Mouse (Mus musculus) adrenal gland (tissue): ENCODE measurements around the gene Pias4.

ENCODE experiments used
- intact Hi-C: fragments of 180-260 bp; cut with DNase I; formaldehyde crosslinking; loops from one replicate; pipeline ENCODE4 v1.15.1; 2025
- long read RNA-seq, 2 experiments: library from polyadenylated mRNA; unstranded; transcript quantifications; one replicate each; pipeline ENCODE4 v2.0.0; 2020; ENCODE audit warnings: borderline replicate concordance in 1 of 2; ENCODE audit not compliant: insufficient replicate concordance in 1 of 2

Pias4 gene
- long read RNA-seq, experiment 1, transcript Pias4-201 (11 exons, 2,571 nt) = major isoform, 21 of 45 reads
- long read RNA-seq, experiment 1, partial matches to known transcripts = 14 of 45 reads
- long read RNA-seq, experiment 1, other reads (novel, unspliced or antisense) = 6 of 45 reads
- long read RNA-seq, experiment 2, transcript Pias4-201 (11 exons, 2,571 nt) = major isoform, 25 of 36 reads
- long read RNA-seq, experiment 2, partial matches to known transcripts = 4 of 36 reads
- long read RNA-seq, experiment 2, other reads (novel, unspliced or antisense) = 3 of 36 reads

DNA sequence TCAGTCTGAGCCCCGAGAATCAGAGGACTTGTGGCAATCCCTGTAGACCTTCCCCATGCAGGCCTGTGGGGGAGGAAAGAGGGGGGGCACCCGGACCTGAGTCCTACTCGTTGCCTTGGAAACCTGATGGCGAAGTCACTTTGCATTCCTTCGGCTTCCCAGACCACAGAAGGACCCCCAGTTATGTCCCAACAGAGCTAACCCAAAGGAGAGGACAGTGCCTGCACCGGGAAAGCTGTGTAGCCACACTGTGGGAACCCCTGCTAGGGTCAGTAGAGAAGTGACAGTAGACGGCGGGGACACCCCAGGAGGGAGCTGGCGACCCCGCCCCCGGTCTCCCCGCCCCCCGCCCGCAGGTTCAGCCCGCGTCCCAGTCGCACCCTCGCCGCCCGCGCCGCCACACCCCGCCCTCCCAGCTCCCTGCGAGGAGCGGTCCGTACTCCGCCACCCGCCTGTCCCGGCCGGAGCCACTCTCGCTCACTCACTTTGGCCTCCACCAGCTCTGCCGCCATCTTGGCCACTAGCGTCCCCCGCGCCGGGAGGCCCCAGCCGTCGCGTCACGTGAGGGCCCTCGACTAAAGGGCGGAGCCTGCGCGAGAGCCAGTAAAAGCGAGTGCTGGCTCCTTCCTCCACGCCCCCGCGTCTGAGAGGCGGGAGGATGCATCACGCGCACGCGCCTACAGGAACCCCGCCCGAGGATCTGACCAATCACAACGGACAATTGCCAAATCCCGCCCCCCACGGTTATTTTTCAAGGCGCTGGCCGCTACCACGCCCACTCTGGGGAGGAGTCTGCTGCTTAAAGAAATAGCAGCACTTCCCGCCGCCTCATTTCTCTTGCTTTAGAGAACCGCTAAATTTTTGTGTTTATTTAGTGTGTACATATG, at the start of gene Pias4:
TSS of gene Pias4 (minus strand) at position 724 of the 887 bp plus-strand sequence.
- intact Hi-C loops = no loop called here

DNA sequence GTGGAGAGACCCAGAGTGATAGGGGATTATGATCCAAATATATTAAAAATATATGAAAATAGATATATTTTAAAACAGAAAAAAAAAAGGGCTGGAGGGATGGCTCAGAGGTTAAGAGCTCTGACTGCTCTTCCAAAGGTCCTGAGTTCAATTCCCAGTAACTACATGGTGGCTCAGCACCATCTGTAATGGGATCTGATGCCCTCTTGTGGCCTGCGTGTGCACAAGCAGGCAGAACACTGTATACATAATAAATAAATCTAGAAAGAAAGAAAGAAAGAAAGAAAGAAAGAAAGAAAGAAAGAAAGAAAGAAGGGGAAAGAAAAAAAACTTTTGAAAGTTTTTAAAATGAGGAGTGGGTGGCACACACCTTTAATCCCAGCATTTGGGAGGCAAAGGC, 49.5 kb upstream of the Pias4 start:
- intact Hi-C loops = loop anchor here (10.0 kb wide), 1 partner anchor 238 kb away; the partner anchor contains the start of gene Nfic

DNA sequence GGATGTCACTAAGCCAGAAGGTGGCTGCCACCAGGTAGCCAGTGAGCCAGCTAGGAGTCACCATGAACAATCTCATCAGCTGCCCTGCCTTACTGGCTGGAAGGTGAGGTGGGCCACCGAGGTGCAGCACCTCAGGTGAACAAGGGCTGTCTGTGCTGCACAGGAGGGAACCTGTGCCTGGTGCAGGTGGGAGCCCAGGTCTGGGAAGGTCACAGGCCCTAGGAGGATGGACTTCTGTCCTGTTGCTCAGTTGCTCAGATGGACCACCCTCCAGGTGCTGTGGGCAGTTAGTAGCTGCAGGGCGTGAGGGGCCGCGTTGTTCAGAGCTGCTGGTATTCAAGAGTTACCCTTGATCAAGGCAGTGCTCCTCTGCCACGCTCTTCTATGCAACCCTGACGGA, 49.1 kb upstream of the Pias4 start:
- intact Hi-C loops = loop anchor here (10.0 kb wide), 1 partner anchor 238 kb away; the partner anchor contains the start of gene Nfic

GRCm38 (mm10) chr10:81216260-81216659, 48.5 kb upstream of the Pias4 start:
- intact Hi-C loops = loop anchor here (10.0 kb wide), 1 partner anchor 239 kb away; the partner anchor contains the start of gene Nfic

DNA sequence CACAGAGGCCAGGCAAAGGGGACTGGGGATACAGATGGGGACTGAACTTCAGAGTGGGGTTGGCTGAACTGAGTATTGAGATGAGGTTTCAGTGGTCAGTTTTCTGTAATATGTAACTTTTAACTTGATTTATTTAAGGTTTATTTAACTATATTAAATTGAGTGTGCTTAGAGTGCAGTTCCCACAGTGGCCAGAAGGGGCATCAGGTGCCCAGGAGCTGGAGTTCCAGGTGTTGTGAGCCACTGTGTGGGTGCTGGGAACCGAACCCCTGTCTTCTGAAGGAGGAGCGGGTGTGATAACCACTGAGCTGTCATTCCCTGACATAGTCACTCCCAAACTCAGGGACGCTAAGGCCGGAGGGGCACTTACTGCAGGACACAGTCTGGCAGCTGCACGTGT, 42.4 kb upstream of the Pias4 start:
- intact Hi-C loops = loop anchor here (10.0 kb wide), 1 partner anchor 245 kb away; the partner anchor contains the start of gene Nfic

DNA sequence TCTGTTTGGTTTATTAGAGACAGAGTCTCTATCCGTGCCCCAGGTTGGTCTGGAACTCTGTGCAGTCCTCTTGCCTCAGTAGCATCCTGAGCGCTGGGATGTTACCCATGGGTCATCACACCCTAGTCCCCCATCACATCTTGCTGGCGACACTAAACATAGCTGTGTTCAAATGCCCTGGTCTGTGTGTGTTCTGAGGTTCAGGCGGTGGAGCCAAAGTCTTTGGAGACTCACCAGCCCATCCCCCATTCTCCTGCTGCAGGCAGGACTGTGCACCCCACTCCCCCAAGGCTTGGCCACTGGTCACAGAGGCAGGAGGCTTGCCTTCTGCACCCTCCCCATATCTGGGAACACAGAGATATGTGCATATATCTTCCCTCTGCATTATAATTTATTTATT, 36.4 kb upstream of the Pias4 start:
- intact Hi-C loops = no loop called here

- intact Hi-C loops = no loop called here
Observed at GRCm38 (mm10) chr10:81202978-81203720, 35.4 kb upstream of the Pias4 start.

GRCm38 (mm10) chr10:81201807-81202758, 34.4 kb upstream of the Pias4 start, which contains the start of gene Nmrk2:
Gene Nmrk2, minus strand, starts transcription at chr10:81202051.
- intact Hi-C loops = no loop called here

- intact Hi-C loops = no loop called here
Observed at GRCm38 (mm10) chr10:81200605-81201287, 33.0 kb upstream of the Pias4 start.

DNA sequence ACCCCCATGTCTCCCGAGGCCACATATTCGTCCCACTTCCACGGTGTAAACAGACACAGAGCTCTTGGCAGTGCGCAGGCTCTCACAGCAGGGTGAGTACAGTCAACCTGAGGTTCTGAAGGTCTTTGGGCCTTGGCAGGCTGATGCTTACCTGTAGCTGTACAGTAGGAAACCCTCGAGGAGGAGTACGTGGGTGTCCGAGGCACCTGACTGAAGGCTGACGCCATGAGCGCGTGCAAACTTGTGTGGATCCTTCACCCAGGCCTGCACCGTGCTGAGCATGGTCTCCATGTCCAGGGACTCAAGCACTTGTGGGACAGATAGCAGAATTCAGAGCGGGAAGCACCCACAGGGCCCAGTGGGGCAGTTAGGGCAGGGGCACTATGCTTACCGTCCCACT, 32.4 kb upstream of the Pias4 start:
- intact Hi-C loops = no loop called here

DNA sequence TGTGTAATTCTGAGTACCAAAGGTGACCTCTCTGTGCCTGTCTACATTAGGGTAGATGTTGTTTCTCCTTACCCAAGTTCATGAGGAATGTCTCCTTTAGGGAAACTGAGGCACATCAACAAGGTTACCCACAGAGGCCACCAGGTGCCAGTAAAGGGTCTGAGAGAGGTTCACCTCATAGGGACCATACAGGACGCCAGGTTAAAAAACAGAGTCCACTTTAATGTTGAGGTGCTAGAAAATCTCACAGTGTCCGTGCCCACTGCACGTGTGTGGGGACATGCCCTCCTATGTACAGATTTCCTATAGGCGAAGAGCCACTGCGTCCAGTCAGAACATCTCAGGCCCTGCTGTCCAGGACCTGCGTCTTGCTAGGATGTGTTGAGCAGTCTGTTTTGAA, 31.3 kb upstream of the Pias4 start:
- intact Hi-C loops = loop anchor here (5.0 kb wide), 1 partner anchor 33 kb away; the partner anchor contains the start of genes Atcay and Zfr2

GRCm38 (mm10) chr10:81198230-81198629, 30.5 kb upstream of the Pias4 start:
- intact Hi-C loops = loop anchor here (5.0 kb wide), 1 partner anchor 34 kb away; the partner anchor contains the start of genes Atcay and Zfr2

- intact Hi-C loops = loop anchor here (5.0 kb wide), 1 partner anchor 35 kb away; the partner anchor contains the start of genes Atcay and Zfr2
Observed at GRCm38 (mm10) chr10:81197305-81197704, 29.6 kb upstream of the Pias4 start.

GRCm38 (mm10) chr10:81196470-81197065, 28.8 kb upstream of the Pias4 start:
- intact Hi-C loops = loop anchor here (5.0 kb wide), 1 partner anchor 36 kb away; the partner anchor contains the start of genes Atcay and Zfr2

DNA sequence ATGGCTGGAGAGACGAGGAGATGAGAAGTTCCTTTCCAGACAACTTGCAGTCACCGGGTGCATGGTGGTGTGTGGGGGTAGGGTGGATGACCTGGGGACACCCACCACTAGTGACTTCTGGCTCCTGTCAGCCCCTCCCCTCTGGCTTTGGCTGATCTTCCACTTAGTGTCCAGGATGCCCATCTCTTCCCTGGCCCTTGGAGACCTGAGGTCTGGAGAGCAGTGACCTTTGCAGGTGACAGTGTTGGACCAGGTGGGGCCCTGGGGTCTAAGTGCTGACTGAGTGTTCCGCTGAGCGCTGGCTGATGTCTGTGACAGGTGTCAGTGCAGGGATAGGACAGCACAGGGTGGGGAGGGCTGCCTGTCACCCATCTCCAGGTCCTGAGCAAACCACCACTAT, 27.6 kb upstream of the Pias4 start:
- intact Hi-C loops = loop anchor here (2.0 to 5.0 kb wide), 2 partner anchors 24 to 37 kb away; partner anchors contain the start of genes Atcay and Zfr2

GRCm38 (mm10) chr10:81193991-81194774, 26.5 kb upstream of the Pias4 start:
- intact Hi-C loops = loop anchor here (2.0 kb wide), 1 partner anchor 25 kb away; no protein-coding TSS in a partner anchor

DNA sequence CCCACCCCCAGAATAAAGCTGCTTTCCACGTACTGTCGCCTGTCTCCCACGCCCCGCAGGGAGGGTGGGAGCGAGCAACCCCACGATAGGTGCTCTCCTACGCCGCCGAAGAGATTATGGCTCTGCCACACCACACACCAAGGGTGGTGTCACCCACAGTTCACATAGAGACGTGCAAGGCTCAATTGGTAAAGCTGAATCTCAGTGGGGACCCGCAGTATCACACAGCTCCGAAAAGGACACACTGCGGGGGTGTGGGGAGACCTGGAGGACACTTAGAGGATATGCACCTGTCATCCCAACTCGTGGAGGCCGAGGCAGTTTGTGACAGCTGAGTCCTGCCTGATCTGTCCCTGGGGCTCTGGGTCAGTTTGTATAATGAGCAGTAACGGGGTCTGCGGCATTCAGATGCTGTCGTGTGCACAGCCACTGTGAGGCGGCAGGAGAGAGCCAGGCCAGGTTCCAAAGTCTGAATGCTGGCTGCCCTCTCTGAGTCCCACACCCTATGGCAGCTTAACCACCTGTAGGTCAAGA, 25.3 kb upstream of the Pias4 start:
- intact Hi-C loops = no loop called here
